Mouse (Mus musculus) heart, adult 18-20 months (tissue): ENCODE data around the gene Psmb1. TPM values are rescaled to one million over a fixed set of nuclear protein-coding genes. Genes with fewer than 3 reads are reported as not detected.
"Not testable (repeated sequence)": the region's sequence is repeated elsewhere in the genome, so short reads cannot be mapped to it uniquely, and the experiment has no call there.

ENCODE experiments used
- DNase-seq, 2 experiments: peaks; one replicate each; pipeline ENCODE4 v3.0.0; 2021 to 2022; ENCODE audit warnings: mixed read lengths in 1 of 2
- long read RNA-seq, 2 experiments: library from polyadenylated mRNA; stranded (forward); transcript quantifications; one replicate each; pipeline ENCODE4 v2.0.0; 2021
- total RNA-seq, 2 experiments: library from RNA; stranded (reverse); gene quantifications; 2 replicates each; pipeline ENCODE4 v1.2.3; 2021

Gene Psmb1
- 100 to 1,000 TPM; 128 to 135 TPM for total RNA-seq
- long read RNA-seq, experiment 1, transcript Psmb1-201 (6 exons, 1,758 nt) = major isoform, 188 of 203 reads
- long read RNA-seq, experiment 1, partial matches to known transcripts = 6 of 203 reads
- long read RNA-seq, experiment 1, other reads (novel, unspliced or antisense) = 6 of 203 reads
- long read RNA-seq, experiment 2, transcript Psmb1-201 (6 exons, 1,758 nt) = major isoform, 143 of 154 reads
- long read RNA-seq, experiment 2, partial matches to known transcripts = 9 of 154 reads
- long read RNA-seq, experiment 2, other reads (novel, unspliced or antisense) = 1 of 154 reads

DNA sequence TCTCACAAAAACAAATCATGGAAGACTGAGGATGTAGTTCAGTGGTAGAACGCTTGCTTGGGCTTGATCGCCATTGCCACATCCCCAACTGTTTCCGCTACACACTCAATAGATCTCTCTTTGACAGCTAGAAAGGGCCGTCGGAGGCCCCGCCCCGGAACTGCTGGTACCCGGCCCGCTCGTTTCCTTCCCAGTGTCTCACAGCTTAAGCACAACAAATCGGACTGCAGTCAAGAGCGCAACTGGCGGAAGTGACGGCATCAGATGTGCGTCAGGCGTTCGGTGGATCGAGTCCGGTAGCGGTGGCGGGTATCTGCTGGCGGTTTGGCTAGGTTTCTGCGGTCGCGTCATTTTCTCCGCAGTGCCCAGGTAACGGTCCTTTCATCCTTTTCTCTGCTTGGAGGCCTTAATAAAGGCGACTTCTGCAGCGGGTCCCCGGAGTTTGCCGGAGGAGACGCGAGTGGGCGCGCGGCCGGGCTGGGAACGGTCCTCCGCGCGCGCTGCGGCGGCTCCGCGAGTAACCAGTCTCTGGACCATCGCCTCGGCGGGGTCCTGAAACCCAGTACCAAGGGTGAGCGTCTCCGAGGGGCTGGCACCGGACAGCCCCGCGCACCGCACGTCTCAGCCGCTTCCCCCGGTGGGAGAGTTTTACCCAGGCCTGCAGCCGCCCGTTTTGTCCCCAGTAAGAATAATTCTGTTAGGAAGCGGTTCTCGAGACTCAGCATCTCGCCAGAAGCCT, at the start of gene Psmb1, which contains the start of gene Tbp:
Gene Psmb1 (minus strand): TSS at position 96 of the 739 bp plus-strand sequence.
Gene Tbp (plus strand): TSS at position 233 of the 739 bp plus-strand sequence.
- DNase-seq = peak; percentile 98

GRCm38 (mm10) chr17:15546440-15546839, 46.9 kb upstream of the Psmb1 start:
- DNase-seq = no peak

- not testable (repeated sequence) for DNase-seq
Observed at GRCm38 (mm10) chr17:15543868-15544267, 44.3 kb upstream of the Psmb1 start.

DNA sequence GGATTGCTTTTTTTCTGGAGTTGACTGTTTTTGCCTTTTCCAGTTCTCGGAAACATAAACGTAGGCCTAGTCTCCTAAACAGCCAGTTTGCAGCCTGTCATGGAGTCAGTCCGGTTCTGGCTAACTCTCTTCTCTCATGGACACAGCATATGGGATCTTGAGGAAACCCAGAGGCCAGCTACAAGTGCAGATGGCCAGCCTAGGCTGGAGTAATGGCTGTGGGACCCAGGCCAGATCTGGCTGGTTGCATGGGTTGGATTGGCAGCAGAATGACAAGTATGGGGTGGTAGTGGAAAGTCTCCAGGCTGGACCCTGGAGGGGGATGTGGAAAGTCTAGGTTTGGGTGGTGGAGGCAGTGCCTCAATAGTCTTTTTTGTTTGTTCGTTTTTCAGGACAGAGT, 40.8 kb upstream of the Psmb1 start:
- no peak for DNase-seq

- peak in 1 of 2 experiments; percentile 26 for DNase-seq
Observed at GRCm38 (mm10) chr17:15536457-15536904, 36.9 kb upstream of the Psmb1 start.

DNA sequence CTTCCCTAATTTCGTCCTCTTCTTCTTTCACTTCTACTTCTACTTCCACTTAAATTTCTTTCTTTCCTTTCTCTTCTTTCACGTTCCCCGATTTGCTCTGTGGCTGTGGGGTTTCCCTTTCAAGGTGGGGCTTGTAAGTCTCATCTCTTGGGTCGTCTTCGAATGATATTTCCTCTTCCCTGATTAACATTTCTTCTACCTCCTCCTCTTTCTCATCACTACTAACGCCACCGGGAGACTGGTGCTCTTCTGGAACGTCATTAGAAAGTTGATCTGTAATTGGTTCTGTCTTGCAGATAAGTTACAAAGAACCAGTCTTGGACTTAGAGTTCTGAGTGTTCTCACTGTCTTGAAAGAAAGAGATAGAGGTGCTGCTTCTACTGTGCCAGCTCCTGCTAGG, 36.4 kb upstream of the Psmb1 start:
- peak in 1 of 2 experiments; percentile 10 for DNase-seq

- DNase-seq = no peak
Observed at GRCm38 (mm10) chr17:15535162-15535800, 35.7 kb upstream of the Psmb1 start.

- peak; percentile 23 to 26 for DNase-seq
Observed at GRCm38 (mm10) chr17:15530141-15530540, 30.6 kb upstream of the Psmb1 start.

GRCm38 (mm10) chr17:15528887-15529286, 29.3 kb upstream of the Psmb1 start:
- no peak for DNase-seq

DNA sequence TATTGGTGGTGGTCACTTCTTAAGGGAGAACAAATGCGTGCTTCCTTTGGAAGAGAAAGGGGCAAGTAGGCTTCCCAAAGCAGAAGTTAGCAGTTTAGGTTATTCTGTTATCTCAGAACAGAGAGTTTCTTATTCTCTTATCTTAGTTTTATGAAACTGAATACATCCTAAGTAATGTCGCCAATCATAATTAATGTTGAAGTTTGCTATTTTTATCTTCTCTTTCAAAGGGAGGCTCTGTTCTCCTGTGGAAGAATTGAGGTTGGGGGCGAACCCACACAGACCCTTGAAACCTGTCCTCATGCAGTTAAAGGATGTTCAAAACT, 28.2 kb upstream of the Psmb1 start:
- DNase-seq = no peak

GRCm38 (mm10) chr17:15526986-15527810, 27.6 kb upstream of the Psmb1 start, which contains the start of gene Pdcd2:
Gene Pdcd2 (minus strand): TSS chr17:15527301.
- DNase-seq = peak; percentile 97

GRCm38 (mm10) chr17:15526304-15526703, 26.8 kb upstream of the Psmb1 start:
- DNase-seq = no peak

GRCm38 (mm10) chr17:15518766-15519165, 19.2 kb upstream of the Psmb1 start:
- no peak for DNase-seq

DNA sequence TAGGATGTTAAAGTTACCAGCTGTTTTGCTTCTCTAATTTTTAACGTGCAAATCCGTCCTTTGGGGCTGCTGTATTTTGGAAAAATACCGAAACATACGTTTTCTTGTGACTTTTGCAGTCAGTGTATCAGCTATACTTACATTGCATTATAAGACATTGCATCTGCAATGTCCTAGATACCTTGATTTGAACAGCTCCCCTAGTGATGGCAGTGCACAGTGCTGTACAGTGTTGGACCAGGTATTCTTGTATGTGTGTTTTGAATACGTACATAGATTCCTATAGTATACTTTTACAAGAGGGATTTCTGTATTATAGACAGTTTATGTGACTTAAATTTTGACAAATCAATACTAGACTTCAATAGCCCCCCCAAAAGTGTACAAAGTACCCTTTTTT, 18.6 kb upstream of the Psmb1 start:
- no peak for DNase-seq

DNA sequence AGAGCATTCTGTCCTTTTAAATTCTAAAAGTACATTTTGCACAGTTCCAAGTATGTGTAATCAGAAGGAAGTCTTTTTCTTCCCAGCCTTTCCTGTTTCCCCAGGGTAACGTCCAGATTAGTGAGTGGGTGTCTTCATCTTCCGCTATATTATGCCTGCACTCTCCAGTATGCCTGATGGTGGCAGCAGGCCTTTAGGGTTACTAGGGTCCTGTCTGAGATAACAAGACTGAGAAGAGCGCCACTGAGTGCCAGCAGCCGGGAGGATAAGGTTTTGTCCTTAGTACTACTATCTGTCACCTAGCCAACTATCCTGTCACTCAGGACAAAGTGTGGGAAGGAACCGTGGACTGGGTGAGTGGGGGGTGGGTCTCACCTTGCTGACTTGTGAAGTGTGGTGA, 18.2 kb upstream of the Psmb1 start:
- DNase-seq = no peak

GRCm38 (mm10) chr17:15510694-15511093, 11.1 kb upstream of the Psmb1 start:
- no peak for DNase-seq

GRCm38 (mm10) chr17:15498753-15499113, 818 bp downstream of the Psmb1 start:
- no peak for DNase-seq

DNA sequence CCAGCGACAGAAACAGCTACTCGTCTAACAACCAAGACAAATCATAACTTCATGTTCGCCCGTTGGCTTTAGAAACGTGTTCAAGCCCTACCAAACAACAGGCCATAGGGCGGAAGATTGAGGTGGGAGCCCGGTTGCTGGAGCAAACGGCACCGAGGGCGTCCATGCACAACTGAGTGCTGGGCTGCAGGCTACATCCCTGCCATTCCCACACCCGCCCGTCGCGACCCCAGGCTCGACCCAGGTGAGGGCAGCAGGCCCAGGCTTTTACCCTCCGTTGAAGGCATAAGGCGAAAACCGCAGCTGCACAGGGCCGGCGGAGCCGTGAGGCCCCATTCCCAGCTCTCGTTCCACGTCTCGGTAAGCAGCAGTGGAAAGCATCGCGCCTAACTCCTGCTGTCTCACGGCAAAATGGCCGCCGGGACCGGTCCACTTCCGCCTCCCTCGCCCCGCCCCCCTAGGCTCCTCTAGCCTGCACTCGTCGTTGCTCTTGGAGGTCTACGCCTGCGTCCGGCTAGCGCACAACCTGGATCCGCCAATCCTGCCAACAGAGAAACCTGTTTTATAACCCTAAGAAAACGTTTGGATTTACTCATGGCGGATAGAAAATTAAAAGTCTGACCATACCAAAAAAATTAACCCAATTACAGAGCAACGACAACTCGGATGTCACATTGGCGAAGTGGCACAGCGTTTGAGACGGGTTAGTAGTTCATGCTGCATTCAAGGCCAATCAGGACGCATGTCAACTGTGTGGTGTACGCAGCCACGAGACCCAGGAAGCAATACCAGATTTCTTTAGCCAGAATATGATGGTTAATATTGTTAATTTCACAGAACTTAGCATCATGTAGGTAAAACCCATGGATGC, 1.4 kb downstream of the Psmb1 start:
- peak; percentile 95 to 96 for DNase-seq

GRCm38 (mm10) chr17:15490542-15490941, 9.0 kb downstream of the Psmb1 start:
- DNase-seq = no peak

DNA sequence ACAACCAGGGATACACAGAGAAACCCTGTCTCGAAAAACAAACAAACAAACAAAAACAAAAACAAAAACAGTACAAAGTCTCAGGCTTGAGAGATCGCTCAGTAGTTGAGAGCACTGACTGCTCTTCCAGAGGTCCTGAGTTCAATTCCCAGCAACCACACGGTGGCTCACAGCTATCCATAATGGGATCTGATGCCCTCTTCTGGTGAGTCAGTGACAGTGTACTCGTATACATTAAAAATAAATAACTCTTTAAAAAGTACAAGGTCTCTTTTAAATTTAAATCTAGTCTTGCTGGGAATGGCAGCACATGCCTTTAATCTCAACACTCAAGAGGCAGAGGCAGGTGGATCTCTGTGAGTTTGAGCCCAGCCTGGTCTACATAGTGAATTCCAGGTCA, 26.9 kb downstream of the Psmb1 start:
- DNase-seq = no peak

- DNase-seq = peak; percentile 52 to 84
Observed at GRCm38 (mm10) chr17:15467669-15468068, 31.9 kb downstream of the Psmb1 start.
